Mouse (Mus musculus) embryonic fibroblast, embryonic 13.5 days (primary cell): ENCODE data around the gene Sept9.

ENCODE experiments used
- CTCF ChIP-seq: IDR thresholded peaks from 2 replicates; pipeline ENCODE4 v1.5.1; 2011; ENCODE audit warnings: mild to moderate bottlenecking, control low read depth, low read length, moderate library complexity, borderline replicate concordance; ENCODE audit not compliant: insufficient read depth
- POLR2A ChIP-seq: IDR thresholded peaks from 2 replicates; pipeline ENCODE4 v1.6.1; 2011; ENCODE audit warnings: low read depth, mild to moderate bottlenecking, control low read depth, low read length, moderate library complexity

GRCm38 (mm10) chr11:117331361-117332241 lies 132.1 kb downstream of the Sept9 start:
- peak; percentile 48 for TF ChIP-seq POLR2A
- no peak for TF ChIP-seq CTCF
